Mouse (Mus musculus) megakaryocyte-erythroid progenitor cell, adult 5-6 weeks (primary cell): Measurements from ENCODE around the gene Mlxipl. TPM values are rescaled to one million over a fixed set of nuclear protein-coding genes. Genes with fewer than 3 reads are reported as not detected.

Source experiments
- ATAC-seq: replicated peaks from 2 replicates; pipeline ENCODE4 v1.8.0; 2016; ENCODE audit warnings: mild to moderate bottlenecking, inconsistent platforms; ENCODE audit not compliant: severe bottlenecking, poor library complexity, low FRiP score, low TSS enrichment
- total RNA-seq, 2 experiments: library from RNA; stranded (forward) in 1 of 2; stranded (reverse) in 1 of 2; fragments of 200-1000, 215-1000 nt in 1 of 2; fragments of >200 nt in 1 of 2; fragmentation: Nextera tagmentation in 1 of 2; gene quantifications; 2 replicates each; pipeline ENCODE4 v1.2.3; 2014 to 2017

The Mlxipl gene
- total RNA-seq, 2 experiments from 2014 or later: not detected

DNA sequence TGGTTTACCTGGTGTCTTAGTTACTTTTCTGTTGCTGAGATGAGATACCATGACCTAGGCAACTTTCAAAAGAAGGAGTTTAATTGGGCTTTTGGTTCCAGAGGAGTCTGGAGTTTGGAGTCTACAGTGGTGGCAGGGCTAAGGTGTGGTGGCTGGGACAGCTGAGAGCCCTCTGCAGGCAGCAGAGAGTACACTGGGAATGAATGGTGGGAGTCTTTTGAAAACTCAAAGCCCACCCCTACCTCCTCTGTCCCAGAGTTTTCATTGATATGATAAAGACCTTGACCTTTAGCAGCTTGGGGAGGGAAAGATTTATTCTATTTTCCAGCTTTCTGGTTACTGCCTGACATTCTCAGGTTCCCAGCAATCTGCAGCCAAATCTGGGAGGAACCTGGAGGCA lies 85.4 kb downstream of the Mlxipl start:
- no peak for ATAC-seq

GRCm38 (mm10) chr5:135178523-135178922 lies 88.8 kb downstream of the Mlxipl start:
- no peak for ATAC-seq

GRCm38 (mm10) chr5:135178996-135179395 lies 89.3 kb downstream of the Mlxipl start:
- no peak for ATAC-seq

DNA sequence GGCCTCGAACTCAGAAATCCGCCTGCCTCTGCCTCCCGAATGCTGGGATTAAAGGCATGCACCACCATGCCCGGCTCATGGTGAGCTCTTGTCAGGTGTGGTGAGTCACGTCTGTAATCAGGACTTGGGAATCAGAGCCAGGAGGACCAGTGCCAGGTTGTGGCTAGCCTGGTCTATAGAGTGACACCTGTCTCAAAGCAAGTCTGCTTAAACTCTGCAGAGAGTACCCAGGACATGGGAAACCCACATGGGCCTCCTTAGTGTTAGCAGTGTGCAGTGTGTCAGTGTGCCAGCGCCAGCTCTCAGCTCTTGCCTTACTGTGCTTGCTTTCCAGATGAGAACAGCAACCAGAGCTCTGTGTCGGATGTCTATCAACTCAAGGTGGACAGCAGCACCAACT lies 89.9 kb downstream of the Mlxipl start:
- ATAC-seq: no peak

GRCm38 (mm10) chr5:135180796-135181195 lies 91.1 kb downstream of the Mlxipl start:
- no peak for ATAC-seq

GRCm38 (mm10) chr5:135181776-135182175 lies 92.1 kb downstream of the Mlxipl start:
- no peak for ATAC-seq

GRCm38 (mm10) chr5:135183131-135183861 lies 93.6 kb downstream of the Mlxipl start:
- ATAC-seq: no peak

- ATAC-seq: no peak
Observed at GRCm38 (mm10) chr5:135185016-135185415, 95.3 kb downstream of the Mlxipl start.

GRCm38 (mm10) chr5:135185596-135185995 lies 95.9 kb downstream of the Mlxipl start:
- ATAC-seq: no peak

DNA sequence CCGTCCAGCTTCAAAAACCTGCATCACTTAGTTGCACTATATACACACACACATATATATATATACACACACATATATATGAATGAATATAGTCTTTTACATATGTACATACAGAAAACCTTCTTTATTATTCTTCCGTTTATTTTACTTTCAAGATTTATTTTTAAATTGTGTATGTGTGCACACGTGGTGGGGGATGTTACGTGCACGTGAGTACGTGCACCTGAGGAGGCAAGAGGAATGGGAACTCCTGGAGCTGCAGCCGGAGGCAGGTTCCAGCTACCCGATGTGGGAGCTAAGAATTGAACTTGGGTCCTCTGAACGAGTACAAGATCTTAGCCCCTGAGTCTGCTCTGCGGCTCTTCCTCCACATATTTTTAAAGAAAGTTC lies 96.5 kb downstream of the Mlxipl start:
- 0 out of 2 replicates have a peak, but pooled peaks have one; percentile 1 for ATAC-seq

- peak; percentile 95 for ATAC-seq
Observed at GRCm38 (mm10) chr5:135186621-135187348, 97.1 kb downstream of the Mlxipl start, which contains the start of gene Baz1b. Baz1b (plus strand) TSS chr5:135187264.

- peak; percentile 32 for ATAC-seq
Observed at GRCm38 (mm10) chr5:135187349-135188213, 97.9 kb downstream of the Mlxipl start.

Other genes with a start within 250 kb of the Mlxipl start
- gene Tmem270, start 183.2 kb upstream of the Mlxipl start, total RNA-seq (2014; fragmentation: Nextera tagmentation): not detected in 2 replicates
- not detected in 2 replicates for gene Tmem270, start 183.2 kb upstream of the Mlxipl start, total RNA-seq (2017)
- 177 and 197 TPM in 2 replicates for gene Cldn13, start 174.4 kb upstream of the Mlxipl start, total RNA-seq (2014; fragmentation: Nextera tagmentation)
- 55.6 and 123 TPM in 2 replicates for gene Cldn13, start 174.4 kb upstream of the Mlxipl start, total RNA-seq (2017)
- gene Mettl27, start 157.5 kb upstream of the Mlxipl start, total RNA-seq (2014; fragmentation: Nextera tagmentation): 9.9 and 12.8 TPM in 2 replicates
- 6.5 and 18.5 TPM in 2 replicates for gene Mettl27, start 157.5 kb upstream of the Mlxipl start, total RNA-seq (2017)
- gene Cldn4, start 143.0 kb upstream of the Mlxipl start, total RNA-seq (2014; fragmentation: Nextera tagmentation): not detected in 2 replicates
- gene Cldn4, start 143.0 kb upstream of the Mlxipl start, total RNA-seq (2017): not detected in 2 replicates
- gene Cldn3, start 103.7 kb upstream of the Mlxipl start, total RNA-seq (2014; fragmentation: Nextera tagmentation): not detected in 2 replicates
- gene Cldn3, start 103.7 kb upstream of the Mlxipl start, total RNA-seq (2017): not detected in 2 replicates
- 55.8 and 82.2 TPM in 2 replicates for gene Abhd11, start 80.7 kb upstream of the Mlxipl start, total RNA-seq (2014; fragmentation: Nextera tagmentation)
- gene Abhd11, start 80.7 kb upstream of the Mlxipl start, total RNA-seq (2017): 36.9 and 46.7 TPM in 2 replicates
- 0.17 and 0.98 TPM in 2 replicates for gene Stx1a, start 66.4 kb upstream of the Mlxipl start, total RNA-seq (2014; fragmentation: Nextera tagmentation)
- not detected in 2 replicates for gene Stx1a, start 66.4 kb upstream of the Mlxipl start, total RNA-seq (2017)
- 15.7 and 16.1 TPM in 2 replicates for gene Dnajc30, start 25.7 kb upstream of the Mlxipl start, total RNA-seq (2014; fragmentation: Nextera tagmentation)
- 3.7 and 9.2 TPM in 2 replicates for gene Dnajc30, start 25.7 kb upstream of the Mlxipl start, total RNA-seq (2017)
- 93.5 and 138 TPM in 2 replicates for gene Bud23, start 24.9 kb upstream of the Mlxipl start, total RNA-seq (2014; fragmentation: Nextera tagmentation)
- gene Bud23, start 24.9 kb upstream of the Mlxipl start, total RNA-seq (2017): 68.0 and 104 TPM in 2 replicates
- not detected in 2 replicates for gene Vps37d, start 11.6 kb upstream of the Mlxipl start, total RNA-seq (2014; fragmentation: Nextera tagmentation)
- 0.38 TPM in 1 of 2 replicates, not detected in the other for gene Vps37d, start 11.6 kb upstream of the Mlxipl start, total RNA-seq (2017)
- 11.6 and 13.3 TPM in 2 replicates for gene Tbl2, start 59.8 kb downstream of the Mlxipl start, total RNA-seq (2014; fragmentation: Nextera tagmentation)
- 19.8 and 20.4 TPM in 2 replicates for gene Tbl2, start 59.8 kb downstream of the Mlxipl start, total RNA-seq (2017)
- gene Bcl7b, start 78.4 kb downstream of the Mlxipl start, total RNA-seq (2014; fragmentation: Nextera tagmentation): 37.2 and 48.3 TPM in 2 replicates
- gene Bcl7b, start 78.4 kb downstream of the Mlxipl start, total RNA-seq (2017): 25.1 and 33.3 TPM in 2 replicates
- gene Baz1b, start 97.4 kb downstream of the Mlxipl start, total RNA-seq (2014; fragmentation: Nextera tagmentation): 128 and 135 TPM in 2 replicates
- 154 and 160 TPM in 2 replicates for gene Baz1b, start 97.4 kb downstream of the Mlxipl start, total RNA-seq (2017)
- gene Fzd9, start 161.3 kb downstream of the Mlxipl start, total RNA-seq (2014; fragmentation: Nextera tagmentation): 0.30 and 0.37 TPM in 2 replicates
- 0.38 TPM in 1 of 2 replicates, not detected in the other for gene Fzd9, start 161.3 kb downstream of the Mlxipl start, total RNA-seq (2017)